Mouse (Mus musculus): ENCODE results near the gene Adamts20. TPM values are rescaled to one million over a fixed set of nuclear protein-coding genes. Genes with fewer than 3 reads are reported as not detected.
"Not testable (repeated sequence)": the region's sequence is repeated elsewhere in the genome, so short reads cannot be mapped to it uniquely, and the experiment has no call there.

Adamts20 gene
- polyA plus RNA-seq, 1 experiment from 2014 or later: 2.8 TPM

DNA sequence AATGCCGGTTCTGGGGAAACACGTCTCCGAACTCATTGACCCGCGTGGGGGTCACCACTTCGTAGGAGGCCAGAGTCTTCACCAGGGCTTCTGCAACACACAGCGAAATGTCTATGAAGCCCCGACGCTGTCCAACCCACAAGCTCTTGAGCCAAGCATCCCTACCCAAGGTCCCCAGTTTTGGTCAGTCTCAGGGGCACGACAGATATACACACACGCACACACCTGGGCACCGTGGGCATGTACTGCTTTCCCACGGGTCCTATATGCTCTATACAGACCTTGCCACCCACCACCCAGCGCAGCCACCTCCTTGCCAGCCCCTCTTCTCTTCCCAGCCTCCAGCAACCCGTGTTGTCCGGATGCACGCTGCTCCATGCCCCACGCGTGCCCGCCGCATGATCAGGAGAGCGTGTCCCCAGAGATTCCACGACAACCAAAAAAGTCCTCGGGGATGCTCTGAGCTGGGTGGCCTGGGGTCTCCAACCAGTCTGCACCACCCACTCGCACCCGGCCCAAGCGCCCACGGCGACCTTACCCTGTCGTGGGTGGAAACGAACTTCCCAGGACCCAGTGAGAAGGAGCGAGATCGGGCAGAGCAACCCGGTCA, 61.7 kb downstream of the Adamts20 start:
- Histone ChIP-seq H3K4me2 (ENCODE audit: low read length) (peak overlapping the region; percentile 99), H3K36me3 (ENCODE audit: control insufficient read depth, insufficient read depth, low read length) (no peaks in the 10 kb centered on the region), H3K9ac (ENCODE audit: low read depth, low read length) (peak overlapping the region; percentile 82), H3K27me3 (replicated peaks; ENCODE audit: control insufficient read depth, insufficient read depth, low read length) (peaks cover 6% of the 10 kb centered on the region; the same call in 1 of the 2 replicates), H3K4me3 (ENCODE audit: low read length) (peak overlapping the region; percentile 82), H3K27ac (ENCODE audit: low read depth, low read length) (peak overlapping the region; percentile 44; the same call in 1 of the 2 replicates), H3K4me1 (ENCODE audit: control insufficient read depth, insufficient read depth, low read depth, low read length) (peaks cover 9% of the 10 kb centered on the region), H3K9me3 (ENCODE audit: control insufficient read depth, low read length) (no peaks in the 10 kb centered on the region)
- under 1% methylated on average over 33 of the region's 34 CpGs for WGBS
- ATAC-seq: peak; percentile 62

DNA sequence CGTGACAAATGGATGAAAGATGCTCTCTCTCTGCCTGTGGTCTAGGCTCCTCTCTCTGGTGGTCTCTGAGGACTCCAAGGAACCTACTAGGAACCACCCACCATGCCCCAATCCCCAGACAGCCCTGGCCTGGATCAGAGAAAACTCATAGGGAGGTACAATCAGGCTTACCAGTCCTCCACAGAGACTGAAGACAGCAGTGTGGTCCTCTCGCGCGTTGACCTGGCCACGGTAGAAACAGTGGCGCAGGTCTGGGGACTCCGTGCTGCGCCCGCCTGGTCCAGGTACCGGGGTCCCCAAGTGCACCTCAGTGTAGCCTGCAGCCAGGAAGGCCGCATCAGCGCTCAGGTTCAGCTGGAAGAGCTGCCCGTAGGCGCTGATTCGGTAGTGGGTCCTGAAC, 62.2 kb downstream of the Adamts20 start:
- ATAC-seq: no peak
- Histone ChIP-seq H3K27ac (ENCODE audit: low read depth, low read length) (no peak overlapping the region), H3K4me1 (ENCODE audit: control insufficient read depth, insufficient read depth, low read depth, low read length) (peaks cover 9% of the 10 kb centered on the region), H3K4me2 (ENCODE audit: low read length) (peak overlapping the region; percentile 99), H3K9ac (ENCODE audit: low read depth, low read length) (peak overlapping the region; percentile 82), H3K4me3 (ENCODE audit: low read length) (peak overlapping the region; percentile 82), H3K27me3 (replicated peaks; ENCODE audit: control insufficient read depth, insufficient read depth, low read length) (peaks cover 6% of the 10 kb centered on the region; the same call in 1 of the 2 replicates), H3K9me3 (ENCODE audit: control insufficient read depth, low read length) (no peaks in the 10 kb centered on the region), H3K36me3 (ENCODE audit: control insufficient read depth, insufficient read depth, low read length) (no peaks in the 10 kb centered on the region)
- 6% methylated on average over 15 of the region's 15 CpGs for WGBS

DNA sequence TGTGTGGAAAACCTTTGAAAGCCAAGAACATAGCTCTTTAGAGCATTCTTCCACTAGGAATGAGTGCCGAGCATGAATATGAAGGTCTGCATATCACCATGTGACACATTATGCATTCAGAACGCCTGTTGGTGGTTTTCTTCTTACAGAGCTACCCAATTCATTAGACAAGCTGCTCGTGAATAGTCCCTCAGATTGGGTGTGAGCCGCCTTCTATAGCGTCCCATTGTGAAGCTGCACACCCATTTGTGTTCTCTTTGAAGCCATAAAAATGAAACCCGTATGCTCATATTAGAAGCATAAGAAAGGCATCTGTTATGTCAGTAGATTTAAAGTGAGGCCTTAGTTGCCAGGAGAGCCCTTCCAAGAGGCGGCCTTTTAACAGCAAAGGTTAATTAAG, 72.5 kb downstream of the Adamts20 start:
- Histone ChIP-seq H3K9me3 (ENCODE audit: control insufficient read depth, low read length) (no peaks in the 10 kb centered on the region), H3K9ac (ENCODE audit: low read depth, low read length) (no peak overlapping the region), H3K4me1 (ENCODE audit: control insufficient read depth, insufficient read depth, low read depth, low read length) (no peaks in the 10 kb centered on the region), H3K4me3 (ENCODE audit: low read length) (no peak overlapping the region), H3K27ac (ENCODE audit: low read depth, low read length) (no peak overlapping the region), H3K36me3 (ENCODE audit: control insufficient read depth, insufficient read depth, low read length) (no peaks in the 10 kb centered on the region), H3K4me2 (ENCODE audit: low read length) (no peak overlapping the region), H3K27me3 (replicated peaks; ENCODE audit: control insufficient read depth, insufficient read depth, low read length) (no peaks in the 10 kb centered on the region)
- ATAC-seq: no peak
- WGBS: 54% methylated on average over 7 of the region's 7 CpGs

DNA sequence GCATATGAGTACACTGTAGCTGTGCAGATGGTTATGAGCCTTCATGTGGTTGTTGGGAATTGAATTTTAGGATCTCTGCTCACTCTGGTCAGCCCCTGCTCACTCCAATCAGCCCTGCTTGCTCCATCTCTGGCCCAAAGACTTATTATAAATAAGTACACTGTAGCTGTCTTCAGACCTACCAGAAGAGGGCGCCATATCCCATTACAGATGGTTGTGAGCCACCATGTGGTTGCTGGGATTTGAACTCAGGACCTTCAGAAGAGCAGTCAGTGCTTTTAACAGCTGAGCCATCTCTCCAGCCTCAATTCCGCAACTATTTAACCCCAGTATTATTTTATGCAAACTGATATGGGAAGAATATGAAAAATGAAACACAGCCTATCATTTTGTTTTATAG, 75.1 kb downstream of the Adamts20 start:
- H3K9ac ChIP-seq (ENCODE audit: low read depth, low read length); H3K4me2 ChIP-seq (ENCODE audit: low read length); H3K4me1 ChIP-seq (ENCODE audit: control insufficient read depth, insufficient read depth, low read depth, low read length); H3K4me3 ChIP-seq (ENCODE audit: low read length); H3K27ac ChIP-seq (ENCODE audit: low read depth, low read length); H3K36me3 ChIP-seq (ENCODE audit: control insufficient read depth, insufficient read depth, low read length); H3K27me3 ChIP-seq (replicated peaks; ENCODE audit: control insufficient read depth, insufficient read depth, low read length); ATAC-seq; H3K9me3 ChIP-seq (ENCODE audit: control insufficient read depth, low read length): not testable (repeated sequence)
- 72% methylated on average over 2 of the region's 2 CpGs for WGBS

DNA sequence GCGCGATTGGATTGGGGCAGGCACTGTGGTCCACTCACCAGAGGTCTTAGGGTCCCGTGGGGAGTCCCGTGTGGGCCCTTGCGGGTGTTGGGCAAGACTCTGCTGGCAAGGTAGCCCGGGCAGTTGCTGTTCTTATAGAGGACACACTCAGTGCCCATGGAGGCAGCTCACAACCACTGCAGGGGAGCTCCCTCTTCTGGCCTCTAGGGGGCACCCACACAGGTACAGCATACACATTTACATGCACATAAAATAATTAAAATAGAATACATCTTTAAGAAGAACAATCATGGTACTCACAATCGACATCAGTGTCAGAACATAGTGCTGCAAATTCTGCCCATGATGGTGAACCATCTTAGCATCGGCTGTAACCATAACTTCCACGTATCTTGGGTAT, 85.8 kb downstream of the Adamts20 start:
- no peak for ATAC-seq
- Histone ChIP-seq H3K9me3 (ENCODE audit: control insufficient read depth, low read length) (no peaks in the 10 kb centered on the region), H3K27me3 (replicated peaks; ENCODE audit: control insufficient read depth, insufficient read depth, low read length) (no peaks in the 10 kb centered on the region), H3K4me1 (ENCODE audit: control insufficient read depth, insufficient read depth, low read depth, low read length) (no peaks in the 10 kb centered on the region), H3K9ac (ENCODE audit: low read depth, low read length) (no peak overlapping the region), H3K4me3 (ENCODE audit: low read length) (no peak overlapping the region), H3K36me3 (ENCODE audit: control insufficient read depth, insufficient read depth, low read length) (no peaks in the 10 kb centered on the region), H3K27ac (ENCODE audit: low read depth, low read length) (no peak overlapping the region), H3K4me2 (ENCODE audit: low read length) (no peak overlapping the region)
- WGBS: 92% methylated on average over 4 of the region's 9 CpGs

DNA sequence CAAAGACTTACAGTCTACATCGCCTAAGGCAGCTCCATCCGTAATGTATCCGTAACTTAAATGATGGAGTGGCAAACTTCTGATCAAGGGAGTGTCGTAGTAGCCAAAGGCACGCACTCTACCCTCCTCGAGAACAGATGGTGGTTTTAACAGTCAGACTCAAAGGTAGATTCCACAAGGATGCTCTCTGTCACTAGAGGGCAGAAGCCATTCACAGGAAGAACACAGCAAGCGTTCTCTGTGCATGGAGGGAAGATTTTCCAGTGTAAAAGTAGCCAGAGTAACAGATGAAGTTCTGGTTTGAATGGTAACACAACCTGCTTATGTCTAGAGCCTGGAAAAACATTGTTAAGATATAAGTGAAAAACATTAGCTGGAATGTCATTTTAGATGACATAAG, 92.7 kb downstream of the Adamts20 start:
- no peaks in the 10 kb centered on the region for H3K36me3 ChIP-seq (ENCODE audit: control insufficient read depth, insufficient read depth, low read length)
- 83% methylated on average over 7 of the region's 7 CpGs for WGBS
- H3K4me3 ChIP-seq (ENCODE audit: low read length): no peak overlapping the region
- no peak overlapping the region for H3K27ac ChIP-seq (ENCODE audit: low read depth, low read length)
- no peaks in the 10 kb centered on the region for H3K4me1 ChIP-seq (ENCODE audit: control insufficient read depth, insufficient read depth, low read depth, low read length)
- no peak for ATAC-seq
- H3K9ac ChIP-seq (ENCODE audit: low read depth, low read length): no peak overlapping the region
- H3K9me3 ChIP-seq (ENCODE audit: control insufficient read depth, low read length): no peaks in the 10 kb centered on the region
- H3K27me3 ChIP-seq (replicated peaks; ENCODE audit: control insufficient read depth, insufficient read depth, low read length): no peaks in the 10 kb centered on the region
- H3K4me2 ChIP-seq (ENCODE audit: low read length): no peak overlapping the region

DNA sequence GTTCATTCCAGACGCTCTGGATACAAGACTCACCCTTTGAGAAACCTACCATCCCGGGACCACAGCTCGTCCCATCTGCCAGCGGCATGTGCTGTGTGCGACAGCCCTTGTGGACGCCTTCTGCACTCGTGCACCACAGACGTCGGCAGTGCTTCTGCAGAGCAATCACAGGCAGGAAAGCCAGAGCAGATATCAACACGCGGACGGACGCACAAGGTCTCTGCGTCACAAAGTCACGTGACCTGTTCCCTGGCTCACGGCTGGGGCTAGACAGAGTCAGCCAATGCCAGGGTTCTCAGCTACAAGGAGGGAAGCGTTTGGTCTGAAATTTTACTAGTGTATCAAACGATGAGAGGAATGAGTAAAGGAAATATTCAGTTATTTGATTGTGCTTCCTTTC, 116.2 kb downstream of the Adamts20 start:
- 94% methylated on average over 18 of the region's 18 CpGs for WGBS
- H3K4me2 ChIP-seq (ENCODE audit: low read length): no peak overlapping the region
- ATAC-seq: no peak

DNA sequence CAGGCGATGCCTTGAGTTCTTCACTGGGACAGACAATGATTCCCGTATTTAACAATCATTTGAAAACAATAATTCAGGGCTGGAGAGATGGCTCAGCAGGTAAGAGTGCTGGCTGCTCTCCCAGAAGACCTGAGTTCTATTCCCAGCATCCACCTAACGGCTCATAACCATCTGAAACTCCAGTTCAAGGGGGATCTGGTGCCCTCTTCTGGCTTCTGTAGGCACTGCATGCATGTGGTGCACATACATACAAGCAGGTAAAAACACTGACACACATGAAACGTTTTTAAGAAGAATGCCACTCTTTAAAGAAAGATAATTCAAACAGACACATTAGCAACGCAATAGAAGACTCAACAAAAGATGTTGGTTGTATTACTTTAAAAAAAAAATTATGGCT, 120.9 kb downstream of the Adamts20 start:
- no peak overlapping the region for H3K27ac ChIP-seq (ENCODE audit: low read depth, low read length)
- H3K36me3 ChIP-seq (ENCODE audit: control insufficient read depth, insufficient read depth, low read length): no peaks in the 10 kb centered on the region
- H3K9me3 ChIP-seq (ENCODE audit: control insufficient read depth, low read length): no peaks in the 10 kb centered on the region
- H3K4me1 ChIP-seq (ENCODE audit: control insufficient read depth, insufficient read depth, low read depth, low read length): no peaks in the 10 kb centered on the region
- H3K27me3 ChIP-seq (replicated peaks; ENCODE audit: control insufficient read depth, insufficient read depth, low read length): no peaks in the 10 kb centered on the region
- 92% methylated on average over 5 of the region's 5 CpGs for WGBS
- ATAC-seq: no peak
- H3K4me3 ChIP-seq (ENCODE audit: low read length): no peak overlapping the region
- no peak overlapping the region for H3K9ac ChIP-seq (ENCODE audit: low read depth, low read length)
- no peak overlapping the region for H3K4me2 ChIP-seq (ENCODE audit: low read length)

More for the DNA sequence above, 116.2 kb downstream of the Adamts20 start:
- H3K36me3 ChIP-seq (ENCODE audit: control insufficient read depth, insufficient read depth, low read length): no peaks in the 10 kb centered on the region
- H3K27ac ChIP-seq (ENCODE audit: low read depth, low read length): no peak overlapping the region
- H3K9me3 ChIP-seq (ENCODE audit: control insufficient read depth, low read length): no peaks in the 10 kb centered on the region
- no peak overlapping the region for H3K4me3 ChIP-seq (ENCODE audit: low read length)
- no peaks in the 10 kb centered on the region for H3K27me3 ChIP-seq (replicated peaks; ENCODE audit: control insufficient read depth, insufficient read depth, low read length)
- H3K4me1 ChIP-seq (ENCODE audit: control insufficient read depth, insufficient read depth, low read depth, low read length): no peaks in the 10 kb centered on the region
- H3K9ac ChIP-seq (ENCODE audit: low read depth, low read length): no peak overlapping the region

DNA sequence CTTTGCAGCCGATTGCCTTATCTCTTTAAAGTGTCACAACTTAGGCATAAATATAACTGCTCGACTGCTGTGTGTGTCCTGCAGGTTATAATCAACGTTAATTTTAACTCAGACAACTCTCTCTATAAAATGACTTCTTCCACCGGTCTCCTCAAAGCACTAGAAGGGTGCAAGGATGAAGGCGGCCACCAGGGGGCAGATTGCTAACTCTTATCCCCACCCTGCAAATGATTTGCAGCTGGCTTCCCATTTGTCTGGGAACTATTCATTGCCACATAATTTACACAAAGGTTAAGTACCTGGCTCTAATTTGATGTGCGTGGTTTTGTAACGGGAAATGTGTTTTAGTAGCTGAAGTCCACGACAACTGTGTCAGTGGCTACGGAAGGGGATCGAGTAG, 122.9 kb downstream of the Adamts20 start:
- Histone ChIP-seq H3K4me1 (ENCODE audit: control insufficient read depth, insufficient read depth, low read depth, low read length) (no peaks in the 10 kb centered on the region), H3K9ac (ENCODE audit: low read depth, low read length) (no peak overlapping the region), H3K27ac (ENCODE audit: low read depth, low read length) (no peak overlapping the region), H3K9me3 (ENCODE audit: control insufficient read depth, low read length) (no peaks in the 10 kb centered on the region), H3K36me3 (ENCODE audit: control insufficient read depth, insufficient read depth, low read length) (no peaks in the 10 kb centered on the region), H3K27me3 (replicated peaks; ENCODE audit: control insufficient read depth, insufficient read depth, low read length) (no peaks in the 10 kb centered on the region), H3K4me3 (ENCODE audit: low read length) (no peak overlapping the region), H3K4me2 (ENCODE audit: low read length) (no peak overlapping the region)
- no peak for ATAC-seq
- 62% methylated on average over 10 of the region's 10 CpGs for WGBS

DNA sequence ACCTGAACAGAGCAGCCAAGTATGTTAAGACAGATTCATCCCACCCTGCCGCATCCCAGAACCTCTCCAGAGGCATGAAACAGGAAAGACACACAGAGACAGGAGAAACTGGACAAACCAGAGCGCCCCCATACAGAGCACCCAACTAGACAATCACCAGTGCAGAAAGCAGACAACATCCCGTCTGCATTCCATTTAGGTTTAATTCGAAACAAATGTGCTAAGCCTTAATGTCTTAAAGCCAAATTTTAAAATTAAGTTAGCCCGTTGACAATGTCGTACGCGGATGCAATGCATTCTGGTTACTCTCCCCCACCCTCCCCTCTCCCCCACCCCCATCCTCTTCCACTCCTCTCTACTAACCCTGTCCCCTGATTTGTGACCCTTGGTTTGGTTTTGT, 126.2 kb downstream of the Adamts20 start:
- H3K27ac ChIP-seq (ENCODE audit: low read depth, low read length): no peak overlapping the region
- ATAC-seq: no peak
- 98% methylated on average over 8 of the region's 8 CpGs for WGBS

More for the DNA sequence above, 126.2 kb downstream of the Adamts20 start:
- H3K4me3 ChIP-seq (ENCODE audit: low read length): no peak overlapping the region
- H3K36me3 ChIP-seq (ENCODE audit: control insufficient read depth, insufficient read depth, low read length): no peaks in the 10 kb centered on the region
- H3K4me1 ChIP-seq (ENCODE audit: control insufficient read depth, insufficient read depth, low read depth, low read length): no peaks in the 10 kb centered on the region
- H3K27me3 ChIP-seq (replicated peaks; ENCODE audit: control insufficient read depth, insufficient read depth, low read length): no peaks in the 10 kb centered on the region
- no peak overlapping the region for H3K9ac ChIP-seq (ENCODE audit: low read depth, low read length)
- no peak overlapping the region for H3K4me2 ChIP-seq (ENCODE audit: low read length)
- H3K9me3 ChIP-seq (ENCODE audit: control insufficient read depth, low read length): no peaks in the 10 kb centered on the region
